Mouse (Mus musculus): Measurements from ENCODE around the gene Pla2g15. TPM values are rescaled to one million over a fixed set of nuclear protein-coding genes. Genes with fewer than 3 reads are reported as not detected.
A peak's percentile ranks its signal among the peaks of the same experiment; 100 is the strongest.

Gene Pla2g15
- 11.2 and 13.3 TPM in 2 replicates for total RNA-seq (2017)

GRCm38 (mm10) chr8:106149801-106150652, at the start of gene Pla2g15:
Pla2g15 (plus strand) TSS chr8:106150399.
- ATAC-seq (replicated peaks; ENCODE audit: low read depth, poor library complexity, severe bottlenecking), result peak; percentile 90

- no peak for ATAC-seq (replicated peaks; ENCODE audit: low read depth, poor library complexity, severe bottlenecking)
Observed at GRCm38 (mm10) chr8:106102321-106102720, 47.9 kb upstream of the Pla2g15 start.

- ATAC-seq (replicated peaks; ENCODE audit: low read depth, poor library complexity, severe bottlenecking), result no peak
Observed at GRCm38 (mm10) chr8:106103888-106104287, 46.3 kb upstream of the Pla2g15 start.

GRCm38 (mm10) chr8:106106193-106106592, 44.0 kb upstream of the Pla2g15 start:
- ATAC-seq (replicated peaks; ENCODE audit: low read depth, poor library complexity, severe bottlenecking), result no peak

GRCm38 (mm10) chr8:106108080-106108479, 42.1 kb upstream of the Pla2g15 start:
- ATAC-seq (replicated peaks; ENCODE audit: low read depth, poor library complexity, severe bottlenecking), result no peak

GRCm38 (mm10) chr8:106108729-106109128, 41.5 kb upstream of the Pla2g15 start:
- no peak for ATAC-seq (replicated peaks; ENCODE audit: low read depth, poor library complexity, severe bottlenecking)

GRCm38 (mm10) chr8:106112041-106112440, 38.2 kb upstream of the Pla2g15 start:
- no peak for ATAC-seq (replicated peaks; ENCODE audit: low read depth, poor library complexity, severe bottlenecking)

- ATAC-seq (replicated peaks; ENCODE audit: low read depth, poor library complexity, severe bottlenecking), result no peak
Observed at GRCm38 (mm10) chr8:106112514-106112913, 37.7 kb upstream of the Pla2g15 start.

- ATAC-seq (replicated peaks; ENCODE audit: low read depth, poor library complexity, severe bottlenecking), result no peak
Observed at GRCm38 (mm10) chr8:106115897-106116296, 34.3 kb upstream of the Pla2g15 start.

GRCm38 (mm10) chr8:106123443-106123842, 26.8 kb upstream of the Pla2g15 start:
- ATAC-seq (replicated peaks; ENCODE audit: low read depth, poor library complexity, severe bottlenecking), result no peak

GRCm38 (mm10) chr8:106126055-106126454, 24.1 kb upstream of the Pla2g15 start:
- no peak for ATAC-seq (replicated peaks; ENCODE audit: low read depth, poor library complexity, severe bottlenecking)

GRCm38 (mm10) chr8:106127054-106127453, 23.1 kb upstream of the Pla2g15 start:
- peak; percentile 55; the same call in 1 of the 2 replicates for ATAC-seq (replicated peaks; ENCODE audit: low read depth, poor library complexity, severe bottlenecking)

- no peak for ATAC-seq (replicated peaks; ENCODE audit: low read depth, poor library complexity, severe bottlenecking)
Observed at GRCm38 (mm10) chr8:106127882-106128410, 22.3 kb upstream of the Pla2g15 start.

GRCm38 (mm10) chr8:106129232-106129930, 20.8 kb upstream of the Pla2g15 start:
- no peak for ATAC-seq (replicated peaks; ENCODE audit: low read depth, poor library complexity, severe bottlenecking)

- no peak for ATAC-seq (replicated peaks; ENCODE audit: low read depth, poor library complexity, severe bottlenecking)
Observed at GRCm38 (mm10) chr8:106129997-106130396, 20.2 kb upstream of the Pla2g15 start.

- no peak for ATAC-seq (replicated peaks; ENCODE audit: low read depth, poor library complexity, severe bottlenecking)
Observed at GRCm38 (mm10) chr8:106130505-106130904, 19.7 kb upstream of the Pla2g15 start.

GRCm38 (mm10) chr8:106131021-106131420, 19.2 kb upstream of the Pla2g15 start:
- no peak for ATAC-seq (replicated peaks; ENCODE audit: low read depth, poor library complexity, severe bottlenecking)

GRCm38 (mm10) chr8:106131488-106132222, 18.5 kb upstream of the Pla2g15 start:
- ATAC-seq (replicated peaks; ENCODE audit: low read depth, poor library complexity, severe bottlenecking), result peak; percentile 46

- no peak for ATAC-seq (replicated peaks; ENCODE audit: low read depth, poor library complexity, severe bottlenecking)
Observed at GRCm38 (mm10) chr8:106132356-106132755, 17.8 kb upstream of the Pla2g15 start.

- ATAC-seq (replicated peaks; ENCODE audit: low read depth, poor library complexity, severe bottlenecking), result no peak
Observed at GRCm38 (mm10) chr8:106133526-106133925, 16.7 kb upstream of the Pla2g15 start.

Data from common myeloid progenitor, adult 5-6 weeks (primary cell).